Mouse (Mus musculus) embryonic facial prominence, embryonic 12.5 days (tissue): ENCODE measurements around the gene Mybph. TPM values are rescaled to one million over a fixed set of nuclear protein-coding genes. Genes with fewer than 3 reads are reported as not detected.

Source experiments
- ATAC-seq: fragments of 200-750 bp; cut with Nextera tagmentation; 2 replicates; pipeline ENCODE4 v1.8.0; 2017; ENCODE audit not compliant: insufficient number of reproducible peaks, insufficient read depth, low FRiP score, low TSS enrichment
- H3K27ac ChIP-seq: fragments of 300-500 bp; sonication (generic); 2 replicates; pipeline ENCODE4 v1.5.1; 2016; ENCODE audit warnings: mild to moderate bottlenecking
- H3K27me3 ChIP-seq: fragments of 300-500 bp; sonication (generic); 2 replicates; pipeline ENCODE4 v1.6.1; 2016; ENCODE audit warnings: mild to moderate bottlenecking, moderate library complexity
- H3K36me3 ChIP-seq: fragments of 300-500 bp; sonication (generic); 2 replicates; pipeline ENCODE4 v1.6.1; 2016; ENCODE audit warnings: mild to moderate bottlenecking
- H3K4me1 ChIP-seq: fragments of 300-500 bp; sonication (generic); 2 replicates; pipeline ENCODE4 v1.6.1; 2016
- H3K4me2 ChIP-seq: fragments of 300-500 bp; sonication (generic); replicated peaks from 2 replicates; pipeline ENCODE4 v1.6.1; 2016; ENCODE audit warnings: mild to moderate bottlenecking, moderate library complexity
- H3K4me3 ChIP-seq: fragments of 300-500 bp; sonication (generic); 2 replicates; pipeline ENCODE4 v1.5.1; 2016; ENCODE audit warnings: mild to moderate bottlenecking
- H3K9ac ChIP-seq: fragments of 300-500 bp; sonication (generic); 2 replicates; pipeline ENCODE4 v1.6.1; 2016; ENCODE audit warnings: mild to moderate bottlenecking, moderate library complexity
- H3K9me3 ChIP-seq: fragments of 300-500 bp; sonication (generic); 2 replicates; pipeline ENCODE4 v1.6.1; 2016; ENCODE audit warnings: mild to moderate bottlenecking, moderate library complexity
- WGBS: fragments of 180-500 bp; shearing (Covaris S2); methylation state at CpG from one replicate; pipeline ENCODE4 v1.1.7; 2016; 5-methylcytosine and 5-hydroxymethylcytosine counted together
- polyA plus RNA-seq: library from polyadenylated mRNA; unstranded; fragments of >200 nt; fragmentation: Nextera tagmentation; extraction: Ambion mirVana; gene quantifications from 2 replicates; pipeline ENCODE4 v1.2.1, GENCODE M21; 2016

Mybph gene
- polyA plus RNA-seq, 1 experiment from 2014 or later: 28.3 TPM

- Histone ChIP-seq H3K9ac (no peak overlapping the region), H3K27me3 (no peaks in the 10 kb centered on the region), H3K4me1 (peaks cover 4% of the 10 kb centered on the region; the same call in 1 of the 2 replicates), H3K9me3 (no peaks in the 10 kb centered on the region), H3K27ac (no peak overlapping the region), H3K36me3 (no peaks in the 10 kb centered on the region), H3K4me3 (no peak overlapping the region), H3K4me2 (no peak overlapping the region)
- no peak for ATAC-seq
- 87% methylated on average over 7 of the region's 7 CpGs for WGBS
Measured at GRCm38 (mm10) chr1:134163476-134163875, 29.8 kb upstream of the Mybph start.

GRCm38 (mm10) chr1:134164454-134164853 is 28.8 kb upstream of the Mybph start:
- Histone ChIP-seq H3K27me3 (no peaks in the 10 kb centered on the region), H3K36me3 (no peaks in the 10 kb centered on the region), H3K27ac (no peak overlapping the region), H3K4me2 (no peak overlapping the region), H3K4me1 (peaks cover 4% of the 10 kb centered on the region; the same call in 1 of the 2 replicates), H3K9ac (no peak overlapping the region), H3K9me3 (no peaks in the 10 kb centered on the region), H3K4me3 (no peak overlapping the region)
- WGBS: 53% methylated on average over 4 of the region's 4 CpGs
- no peak for ATAC-seq

- Histone ChIP-seq H3K4me1 (peaks cover 4% of the 10 kb centered on the region; the same call in 1 of the 2 replicates), H3K27ac (no peak overlapping the region), H3K4me3 (no peak overlapping the region), H3K4me2 (no peak overlapping the region), H3K9ac (no peak overlapping the region), H3K36me3 (no peaks in the 10 kb centered on the region), H3K9me3 (no peaks in the 10 kb centered on the region), H3K27me3 (no peaks in the 10 kb centered on the region)
- no peak for ATAC-seq
- WGBS: 95% methylated on average over 3 of the region's 3 CpGs
Measured at GRCm38 (mm10) chr1:134166547-134166946, 26.7 kb upstream of the Mybph start.

- Histone ChIP-seq H3K27ac (no peak overlapping the region), H3K36me3 (no peaks in the 10 kb centered on the region), H3K9me3 (no peaks in the 10 kb centered on the region), H3K27me3 (no peaks in the 10 kb centered on the region), H3K4me1 (peaks cover 4% of the 10 kb centered on the region; the same call in 1 of the 2 replicates), H3K4me2 (no peak overlapping the region), H3K4me3 (no peak overlapping the region), H3K9ac (no peak overlapping the region)
- WGBS: 42% methylated on average over 14 of the region's 14 CpGs
- no peak for ATAC-seq
Measured at GRCm38 (mm10) chr1:134167416-134168305, 25.6 kb upstream of the Mybph start.

- H3K27ac ChIP-seq: no peak overlapping the region
- H3K4me3 ChIP-seq: no peak overlapping the region
- 85% methylated on average over 3 of the region's 3 CpGs for WGBS
- no peaks in the 10 kb centered on the region for H3K36me3 ChIP-seq
- no peaks in the 10 kb centered on the region for H3K9me3 ChIP-seq
- no peak overlapping the region for H3K4me2 ChIP-seq
- H3K4me1 ChIP-seq: peaks cover 4% of the 10 kb centered on the region; the same call in 1 of the 2 replicates
- no peak for ATAC-seq
- H3K27me3 ChIP-seq: no peaks in the 10 kb centered on the region
- no peak overlapping the region for H3K9ac ChIP-seq
Measured at GRCm38 (mm10) chr1:134168567-134168966, 24.7 kb upstream of the Mybph start.

GRCm38 (mm10) chr1:134168985-134169697 is 24.1 kb upstream of the Mybph start:
- no peak for ATAC-seq
- Histone ChIP-seq H3K36me3 (no peaks in the 10 kb centered on the region), H3K9ac (no peak overlapping the region), H3K4me3 (no peak overlapping the region), H3K9me3 (no peaks in the 10 kb centered on the region), H3K4me1 (peaks cover 4% of the 10 kb centered on the region; the same call in 1 of the 2 replicates), H3K27me3 (no peaks in the 10 kb centered on the region), H3K27ac (no peak overlapping the region), H3K4me2 (no peak overlapping the region)
- WGBS: 89% methylated on average over 8 of the region's 8 CpGs

- H3K4me2 ChIP-seq: no peak overlapping the region
- WGBS: 49% methylated on average over 7 of the region's 7 CpGs
- no peaks in the 10 kb centered on the region for H3K36me3 ChIP-seq
- H3K4me3 ChIP-seq: no peak overlapping the region
- H3K4me1 ChIP-seq: no peaks in the 10 kb centered on the region
- no peak overlapping the region for H3K9ac ChIP-seq
- no peak for ATAC-seq
- H3K9me3 ChIP-seq: no peaks in the 10 kb centered on the region
- no peak overlapping the region for H3K27ac ChIP-seq
- no peaks in the 10 kb centered on the region for H3K27me3 ChIP-seq
Measured at GRCm38 (mm10) chr1:134173081-134173480, 20.2 kb upstream of the Mybph start.

- no peak overlapping the region for H3K4me3 ChIP-seq
- ATAC-seq: no peak
- H3K4me2 ChIP-seq: no peak overlapping the region
- H3K9ac ChIP-seq: no peak overlapping the region
- H3K27me3 ChIP-seq: no peaks in the 10 kb centered on the region
- H3K27ac ChIP-seq: no peak overlapping the region
- peaks cover 10% of the 10 kb centered on the region for H3K4me1 ChIP-seq
- 75% methylated on average over 5 of the region's 5 CpGs for WGBS
- H3K9me3 ChIP-seq: no peaks in the 10 kb centered on the region
- H3K36me3 ChIP-seq: no peaks in the 10 kb centered on the region
Measured at GRCm38 (mm10) chr1:134177976-134178375, 15.3 kb upstream of the Mybph start.

GRCm38 (mm10) chr1:134182025-134182424 is 11.2 kb upstream of the Mybph start, which contains the start of gene Chil1:
Gene Chil1, plus strand, starts transcription at chr1:134182176.
- H3K27me3 ChIP-seq: no peaks in the 10 kb centered on the region
- no peaks in the 10 kb centered on the region for H3K36me3 ChIP-seq
- H3K4me1 ChIP-seq: peaks cover 10% of the 10 kb centered on the region
- WGBS: 39% methylated on average over 4 of the region's 4 CpGs
- ATAC-seq: no peak
- no peaks in the 10 kb centered on the region for H3K9me3 ChIP-seq
- H3K27ac ChIP-seq: no peak within 1 kb of the TSS
- H3K9ac ChIP-seq: no peak within 1 kb of the TSS
- no peak within 1 kb of the TSS for H3K4me3 ChIP-seq
- no peak within 1 kb of the TSS for H3K4me2 ChIP-seq

- 84% methylated on average over 4 of the region's 4 CpGs for WGBS
- Histone ChIP-seq H3K4me2 (no peak overlapping the region), H3K27ac (no peak overlapping the region), H3K9me3 (no peaks in the 10 kb centered on the region), H3K4me1 (peaks cover 10% of the 10 kb centered on the region), H3K9ac (no peak overlapping the region), H3K27me3 (0 out of 2 replicates have a peak, but pooled peaks cover 6% of the 10 kb centered on the region), H3K36me3 (no peaks in the 10 kb centered on the region), H3K4me3 (no peak overlapping the region)
- no peak for ATAC-seq
Measured at GRCm38 (mm10) chr1:134184089-134184488, 9.2 kb upstream of the Mybph start.

- Histone ChIP-seq H3K9ac (no peak overlapping the region), H3K36me3 (no peaks in the 10 kb centered on the region), H3K27ac (no peak overlapping the region), H3K4me2 (no peak overlapping the region), H3K27me3 (0 out of 2 replicates have a peak, but pooled peaks cover 6% of the 10 kb centered on the region), H3K9me3 (no peaks in the 10 kb centered on the region), H3K4me3 (no peak overlapping the region), H3K4me1 (peaks cover 10% of the 10 kb centered on the region)
- ATAC-seq: no peak
- WGBS: 87% methylated on average over 5 of the region's 5 CpGs
Measured at GRCm38 (mm10) chr1:134188217-134188616, 5.0 kb upstream of the Mybph start.
